Mouse (Mus musculus) T-helper 2 cell (primary cell): ENCODE measurements around the gene Pard3b.

Experiments
- in situ Hi-C: fragments of 300-600 bp; cut with MboI, MseI; formaldehyde crosslinking; loops from one replicate; pipeline ENCODE4 v1.15.1; 2025; ENCODE audit warnings: high pct_unique_total_duplicates

Gene Pard3b

GRCm38 (mm10) chr1:62076171-62076570, 437.5 kb downstream of the Pard3b start:
- in situ Hi-C loops, result no loop called here

DNA sequence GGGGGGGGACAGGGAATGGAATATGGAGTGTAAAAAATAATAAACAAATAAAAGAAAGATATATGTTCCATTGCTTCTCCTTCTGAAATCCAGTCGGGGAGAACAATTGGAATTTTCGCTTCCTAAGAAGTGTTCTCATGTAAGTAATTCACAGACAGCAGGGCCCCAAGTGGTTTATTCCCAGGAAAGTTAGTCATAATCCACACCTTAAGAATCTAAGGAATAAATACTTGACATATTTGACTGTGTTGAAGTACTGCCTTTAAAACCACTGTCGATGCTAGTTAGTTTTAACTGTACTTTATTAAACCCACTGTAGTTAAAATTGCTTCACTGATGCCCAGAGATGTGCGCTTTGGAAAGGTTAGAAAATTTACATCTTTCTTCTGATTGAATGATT, 442.5 kb downstream of the Pard3b start:
- in situ Hi-C loops, result no loop called here

DNA sequence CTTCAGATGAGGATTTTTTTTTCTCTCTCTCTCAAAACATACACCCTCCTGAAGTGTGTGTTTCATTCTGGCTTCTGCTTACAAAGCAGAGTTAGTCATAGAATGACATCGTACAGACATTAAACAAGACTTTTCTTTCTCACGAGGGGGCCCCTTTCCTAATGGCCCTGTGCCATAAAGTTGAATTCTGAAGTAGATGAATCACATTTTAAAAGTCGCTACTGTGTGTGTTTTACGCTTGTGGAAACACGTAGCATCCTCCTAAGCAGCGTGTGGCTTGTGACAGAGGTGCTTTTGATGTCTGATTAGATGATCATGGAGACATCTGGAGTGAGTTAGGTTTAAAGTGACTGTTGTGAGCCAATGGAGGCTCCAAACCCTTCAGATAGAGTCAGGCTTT, 447.4 kb downstream of the Pard3b start:
- in situ Hi-C loops, result no loop called here

- in situ Hi-C loops, result no loop called here
Observed at GRCm38 (mm10) chr1:62087464-62087863, 448.8 kb downstream of the Pard3b start.

- in situ Hi-C loops, result no loop called here
Observed at GRCm38 (mm10) chr1:62094885-62095284, 456.3 kb downstream of the Pard3b start.

DNA sequence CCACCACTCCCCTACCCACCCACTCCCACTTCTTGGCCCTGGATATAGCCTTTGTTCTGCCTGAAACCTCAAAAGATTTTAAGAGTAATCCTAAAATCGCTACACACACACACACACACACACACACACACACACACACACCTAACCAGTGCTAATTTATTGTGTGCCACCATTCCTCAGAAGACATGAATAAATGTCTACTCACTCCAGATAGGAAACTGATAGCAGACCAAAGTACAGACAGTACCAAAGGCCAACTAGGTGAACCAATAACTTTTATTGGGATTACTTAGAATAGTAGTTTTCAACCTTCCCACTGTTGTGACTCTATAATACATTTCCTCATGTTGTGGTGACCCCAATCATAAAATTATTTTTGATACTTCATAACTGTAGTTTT, 483.8 kb downstream of the Pard3b start:
- in situ Hi-C loops, result no loop called here

DNA sequence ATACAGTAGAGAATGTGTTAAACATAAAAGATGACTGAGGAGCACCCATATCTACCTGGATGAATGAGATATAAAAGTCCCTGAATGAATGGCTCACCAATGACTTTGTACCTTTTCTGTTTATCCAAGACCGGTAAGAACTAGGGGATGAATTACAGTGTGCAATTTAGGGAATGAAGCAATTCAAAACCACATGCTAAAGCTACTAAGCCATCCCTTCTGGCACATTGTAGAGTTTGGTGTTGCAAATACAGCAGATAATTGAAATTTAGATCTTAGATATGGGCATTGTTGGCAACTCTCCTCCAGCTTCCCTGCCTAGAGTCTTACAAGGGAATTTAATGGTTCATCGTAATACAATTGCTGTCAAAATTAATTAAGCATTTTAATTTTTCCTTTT, 490.6 kb downstream of the Pard3b start:
- in situ Hi-C loops, result no loop called here

DNA sequence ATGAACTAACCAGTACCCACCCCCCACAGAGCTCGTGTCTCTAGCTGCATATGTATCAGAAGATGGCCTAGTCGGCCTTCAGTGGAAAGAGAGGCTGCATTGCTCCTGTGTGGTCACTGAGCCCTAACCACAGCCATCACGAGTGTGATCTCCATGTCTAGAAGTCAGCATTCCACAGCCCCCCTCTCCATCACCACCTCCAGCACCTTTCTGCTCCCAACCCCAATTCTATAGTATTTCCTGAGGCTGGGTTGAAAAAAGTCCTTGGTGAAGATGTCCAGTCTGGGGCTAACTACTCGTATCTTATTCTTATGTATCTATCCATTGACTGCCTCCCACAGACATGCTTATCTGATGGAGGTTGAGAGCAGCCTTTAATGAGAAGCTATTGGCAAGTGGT, 509.5 kb downstream of the Pard3b start:
- in situ Hi-C loops, result no loop called here

GRCm38 (mm10) chr1:62148786-62149185, 510.2 kb downstream of the Pard3b start:
- in situ Hi-C loops, result no loop called here

DNA sequence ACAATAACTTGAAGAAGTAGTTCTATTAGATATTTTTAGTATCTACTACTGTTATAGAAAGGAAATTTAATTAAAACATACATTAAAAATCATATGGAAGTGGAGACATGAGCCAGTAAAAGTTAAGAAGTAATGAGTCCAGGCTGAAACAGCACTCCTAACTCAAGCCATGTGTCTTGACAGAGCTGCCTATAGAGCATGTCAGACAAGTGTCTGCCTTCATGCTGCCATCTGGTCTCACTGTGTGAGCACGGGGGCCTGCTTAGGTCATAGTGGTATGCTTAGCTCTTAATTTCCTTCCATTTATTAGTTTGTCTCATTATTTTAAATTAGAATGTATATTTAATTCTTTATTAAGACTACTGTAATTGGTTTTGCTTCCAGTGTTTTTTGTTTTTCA, 517.3 kb downstream of the Pard3b start:
- in situ Hi-C loops, result no loop called here

DNA sequence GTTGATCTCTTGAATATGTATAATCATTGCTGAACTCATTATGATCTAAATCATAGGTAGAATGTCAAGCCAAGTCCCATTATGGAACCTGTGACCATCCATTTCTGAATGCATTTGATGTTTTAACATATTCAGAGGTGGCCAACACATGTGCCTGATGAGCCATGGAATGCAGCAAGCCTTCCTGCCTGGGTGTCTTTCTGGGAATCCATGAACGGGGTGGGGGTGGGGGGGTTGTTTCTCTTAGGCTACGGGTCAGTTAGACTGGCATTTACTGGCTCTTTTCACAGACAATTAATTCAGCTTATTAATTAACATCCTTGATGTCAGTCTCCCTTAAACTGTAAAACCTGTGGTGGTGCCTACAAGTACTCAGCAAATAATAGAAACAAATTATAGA, 521.0 kb downstream of the Pard3b start:
- in situ Hi-C loops, result no loop called here

- in situ Hi-C loops, result no loop called here
Observed at GRCm38 (mm10) chr1:62175013-62175640, 536.5 kb downstream of the Pard3b start.

DNA sequence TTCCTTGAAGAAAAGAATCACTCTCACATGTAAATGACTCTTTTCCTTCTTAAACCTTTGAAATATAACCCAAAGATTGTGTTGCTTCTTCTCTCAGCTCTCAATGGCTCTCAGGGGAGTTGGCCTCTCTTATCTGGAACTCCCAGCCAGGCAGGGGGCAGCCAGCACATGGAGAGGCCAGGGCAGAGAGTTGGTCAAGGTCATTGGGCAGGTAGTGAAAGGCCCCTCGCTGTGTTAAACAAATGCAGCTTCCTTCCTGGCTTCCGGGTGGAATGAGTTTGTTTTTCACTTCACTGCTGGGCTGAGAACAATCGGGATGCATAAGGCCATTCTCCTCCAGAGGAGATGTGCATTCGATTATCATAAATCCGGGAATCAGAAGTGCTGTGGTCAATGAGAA, 543.0 kb downstream of the Pard3b start:
- in situ Hi-C loops, result no loop called here

- in situ Hi-C loops, result no loop called here
Observed at GRCm38 (mm10) chr1:62182634-62183033, 544.0 kb downstream of the Pard3b start.

- in situ Hi-C loops, result no loop called here
Observed at GRCm38 (mm10) chr1:62190786-62191185, 552.2 kb downstream of the Pard3b start.

GRCm38 (mm10) chr1:62197515-62197914, 558.9 kb downstream of the Pard3b start:
- in situ Hi-C loops, result no loop called here

GRCm38 (mm10) chr1:62200919-62201318, 562.3 kb downstream of the Pard3b start:
- in situ Hi-C loops, result no loop called here

DNA sequence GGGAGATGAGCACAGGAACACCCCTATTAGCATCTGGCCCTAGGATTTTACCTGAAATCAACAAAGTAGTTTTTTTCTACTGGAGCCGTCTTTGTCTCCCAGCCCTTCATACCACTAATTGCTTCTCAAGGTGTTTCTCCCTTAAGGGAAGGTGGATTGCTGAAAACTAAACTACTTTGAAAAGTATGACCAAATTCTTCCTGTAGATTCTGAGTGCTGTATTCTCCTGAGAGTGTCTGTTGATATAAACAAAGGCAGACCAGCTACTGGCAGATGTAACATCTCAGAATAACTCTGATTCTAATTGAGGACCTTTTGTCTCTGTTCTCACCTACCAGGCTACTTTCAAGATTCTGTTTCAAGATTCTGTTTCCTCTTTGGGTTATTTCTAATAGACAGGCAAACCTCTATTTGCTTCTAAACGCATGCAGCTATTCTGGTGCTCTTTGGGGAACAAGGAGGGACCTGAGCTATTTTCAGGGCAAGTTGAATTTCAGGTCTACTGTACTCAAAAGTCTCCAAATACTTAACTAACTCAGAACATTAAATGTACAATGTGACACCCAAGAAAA, 563.1 kb downstream of the Pard3b start:
- in situ Hi-C loops, result no loop called here

GRCm38 (mm10) chr1:62213285-62213684, 574.7 kb downstream of the Pard3b start:
- in situ Hi-C loops, result no loop called here

DNA sequence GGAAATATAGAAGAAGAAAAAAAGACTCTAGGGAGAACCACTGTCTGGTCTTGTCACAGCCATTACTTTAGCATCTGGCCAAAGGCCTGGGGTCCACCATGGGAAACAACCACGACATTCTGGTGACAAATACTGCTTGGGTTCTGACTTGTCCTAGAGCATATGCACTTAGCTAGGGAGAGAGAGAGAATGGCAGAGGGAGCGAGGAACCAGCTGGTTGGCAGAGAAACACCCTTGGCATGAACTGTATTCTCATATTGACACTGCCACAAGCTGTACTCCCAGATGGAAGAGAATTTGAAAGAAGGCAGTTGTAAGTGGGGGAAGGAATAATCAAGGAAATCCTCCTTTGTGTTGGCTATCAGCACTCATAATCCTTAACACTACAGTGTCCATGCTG, 577.2 kb downstream of the Pard3b start:
- in situ Hi-C loops, result no loop called here

DNA sequence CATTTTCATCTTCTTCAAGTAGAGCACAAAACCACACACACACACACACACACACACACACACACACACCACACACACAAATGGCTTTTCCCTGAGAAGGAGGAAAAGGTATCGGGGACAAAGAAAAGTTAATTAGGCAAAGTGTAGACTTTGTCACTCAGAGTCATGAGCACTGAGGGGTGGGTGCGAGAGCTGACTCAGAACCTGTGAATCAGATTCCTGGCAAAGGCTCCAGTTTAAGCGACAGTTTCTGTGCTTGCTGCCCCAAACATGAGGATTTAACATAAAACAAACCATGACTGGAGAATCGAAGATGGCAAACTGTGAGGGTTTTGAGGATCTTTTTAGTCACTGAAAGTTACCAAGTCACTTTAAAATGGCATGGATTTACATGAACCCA, 577.9 kb downstream of the Pard3b start:
- in situ Hi-C loops, result no loop called here

DNA sequence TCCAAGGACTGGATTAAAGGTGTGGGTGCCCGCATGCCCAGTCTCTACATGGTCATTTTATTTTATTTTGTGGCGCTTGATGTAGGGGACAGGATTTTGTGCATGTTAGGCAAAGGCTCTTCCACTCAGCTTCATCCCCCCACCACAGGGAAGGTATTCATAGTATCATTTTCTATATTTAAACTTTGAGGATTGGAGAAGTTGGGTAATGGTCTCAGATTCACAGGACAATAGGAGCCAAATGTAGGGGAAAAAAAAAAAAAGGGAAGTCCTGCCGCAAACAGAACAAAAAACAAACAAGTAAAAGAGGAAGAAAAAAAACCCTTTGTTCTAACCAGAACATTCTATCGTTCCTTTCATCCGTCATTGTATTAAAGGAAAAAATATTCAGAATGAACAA, 590.5 kb downstream of the Pard3b start:
- in situ Hi-C loops, result no loop called here

GRCm38 (mm10) chr1:62234039-62234438, 595.4 kb downstream of the Pard3b start:
- in situ Hi-C loops, result no loop called here

GRCm38 (mm10) chr1:62235121-62235520, 596.5 kb downstream of the Pard3b start:
- in situ Hi-C loops, result no loop called here
